Mouse (Mus musculus) heart, postnatal 0 days (tissue): ENCODE results near the gene Stard13.

Source experiments
- CTCF ChIP-seq: IDR thresholded peaks from 2 replicates; pipeline ENCODE4 v1.5.1; 2016; ENCODE audit warnings: antibody characterized with exemption, control low read depth, low read depth
- EP300 ChIP-seq: IDR thresholded peaks from 2 replicates; pipeline ENCODE4 v1.6.1; 2016; ENCODE audit warnings: antibody characterized with exemption, low read depth

DNA sequence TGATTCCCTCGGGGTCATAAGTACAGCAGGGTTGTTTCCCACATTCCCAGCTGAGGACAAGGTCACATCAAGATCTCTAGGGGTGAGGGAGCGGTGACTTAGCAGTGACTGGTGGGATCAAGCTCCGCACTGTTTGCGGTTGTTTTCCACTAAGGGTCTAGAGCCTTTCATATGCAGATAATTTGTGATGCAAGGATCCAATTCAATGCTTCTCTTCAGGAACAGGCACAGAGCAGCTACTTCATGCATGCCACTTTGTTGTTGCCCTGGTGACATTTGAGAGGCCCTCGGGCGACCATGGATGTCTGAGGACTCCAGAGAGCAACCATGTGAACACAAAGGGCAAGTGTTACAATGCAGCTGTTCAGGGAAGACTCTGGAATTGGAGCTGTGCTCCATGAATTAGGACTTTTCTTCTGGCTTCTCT is 14.9 kb downstream of the Stard13 start:
- TF ChIP-seq CTCF (no peak), EP300 (no peak)
